Mouse (Mus musculus) B cell, adult 2 months (primary cell): ENCODE measurements at regions not wholly inside any gene's neighbourhood (a gene's known extent, or its start where the extent isn't known, plus 50 kb on each side); places are given as distances from the start of the nearest gene placed in this dataset.
"Not testable (repeated sequence)": the region's sequence is repeated elsewhere in the genome, so short reads cannot be mapped to it uniquely, and the experiment has no call there.

Experiments used
- DNase-seq, 2 experiments: peaks; one replicate each; pipeline ENCODE4 v3.0.0; 2022

GRCm38 (mm10) chr10:72298824-72299551, 355.7 kb upstream of the Zwint start:
- no peak for DNase-seq

DNA sequence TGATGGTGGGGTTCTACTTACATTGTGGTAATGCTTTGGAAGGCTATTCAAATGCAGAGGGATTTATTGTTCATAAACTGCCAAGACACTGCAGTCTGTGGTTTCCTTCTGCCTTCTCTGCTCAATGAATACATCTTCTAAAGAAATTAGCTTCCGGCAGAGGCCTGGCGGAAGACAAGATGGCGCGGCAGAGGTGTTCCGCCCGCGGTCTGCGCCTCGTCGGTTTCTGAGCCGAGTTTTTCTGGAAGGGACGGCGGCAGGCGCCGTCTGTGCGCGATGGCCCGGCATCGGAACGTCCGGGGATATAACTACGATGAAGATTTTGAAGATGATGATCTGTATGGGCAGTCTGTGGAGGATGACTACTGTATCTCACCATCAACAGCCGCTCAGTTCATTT, 345.6 kb upstream of the Zwint start:
- not testable (repeated sequence) for DNase-seq

GRCm38 (mm10) chr10:72318308-72318707, 336.3 kb upstream of the Zwint start:
- DNase-seq, result no peak

- DNase-seq, result no peak
These were observed 334.3 kb upstream of the Zwint start for GRCm38 (mm10) chr10:72320307-72320706.

- no peak for DNase-seq
These were observed 328.0 kb upstream of the Zwint start for GRCm38 (mm10) chr10:72326624-72327023.

GRCm38 (mm10) chr10:72347253-72347652, 307.4 kb upstream of the Zwint start:
- no peak for DNase-seq

- peak; percentile 21 to 27 for DNase-seq
These were observed 306.5 kb upstream of the Zwint start for GRCm38 (mm10) chr10:72347949-72348663.

DNA sequence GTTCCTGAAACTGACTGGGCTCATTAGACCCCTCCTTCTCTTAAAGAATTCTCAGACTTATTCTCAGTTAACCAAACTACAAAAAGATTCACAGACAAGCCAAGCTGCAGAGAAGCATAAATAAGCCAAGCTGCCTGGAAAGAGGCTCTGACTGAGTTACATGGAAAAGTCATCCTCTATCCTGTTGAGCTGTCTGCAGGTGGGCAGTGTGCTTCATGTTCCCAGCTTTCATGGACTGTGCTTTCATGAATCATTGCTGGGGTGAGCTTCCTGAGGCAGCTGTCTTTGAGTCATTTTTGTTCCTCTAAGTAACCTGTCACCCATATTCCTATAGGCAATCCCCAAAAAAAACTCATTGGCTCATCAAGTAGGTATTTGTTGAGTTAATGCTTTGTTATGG, 301.8 kb upstream of the Zwint start:
- no peak for DNase-seq

DNA sequence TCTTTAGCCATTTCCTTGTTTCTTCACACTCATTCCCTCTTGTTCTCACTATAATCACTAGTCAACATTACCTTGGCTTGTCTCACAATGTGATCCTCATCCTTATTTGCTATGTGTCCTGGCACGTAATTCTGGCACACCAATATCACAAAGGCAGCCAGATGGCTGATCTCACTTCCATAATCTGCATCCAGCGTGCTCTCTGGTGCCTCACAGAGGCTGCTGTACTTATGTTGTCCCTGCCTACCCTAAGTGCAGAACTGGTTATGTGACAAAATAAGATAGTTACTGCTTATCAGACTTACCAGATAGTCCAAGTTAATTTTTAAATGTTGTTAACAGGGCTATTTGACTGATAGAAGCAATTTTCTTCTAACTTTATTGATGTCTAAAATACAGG, 301.1 kb upstream of the Zwint start:
- no peak for DNase-seq

GRCm38 (mm10) chr10:72383351-72383750, 271.3 kb upstream of the Zwint start:
- no peak for DNase-seq

GRCm38 (mm10) chr10:72384826-72385225, 269.8 kb upstream of the Zwint start:
- DNase-seq, result no peak

- DNase-seq, result peak; percentile 33 to 41
These were observed 263.2 kb upstream of the Zwint start for GRCm38 (mm10) chr10:72391397-72391796.

DNA sequence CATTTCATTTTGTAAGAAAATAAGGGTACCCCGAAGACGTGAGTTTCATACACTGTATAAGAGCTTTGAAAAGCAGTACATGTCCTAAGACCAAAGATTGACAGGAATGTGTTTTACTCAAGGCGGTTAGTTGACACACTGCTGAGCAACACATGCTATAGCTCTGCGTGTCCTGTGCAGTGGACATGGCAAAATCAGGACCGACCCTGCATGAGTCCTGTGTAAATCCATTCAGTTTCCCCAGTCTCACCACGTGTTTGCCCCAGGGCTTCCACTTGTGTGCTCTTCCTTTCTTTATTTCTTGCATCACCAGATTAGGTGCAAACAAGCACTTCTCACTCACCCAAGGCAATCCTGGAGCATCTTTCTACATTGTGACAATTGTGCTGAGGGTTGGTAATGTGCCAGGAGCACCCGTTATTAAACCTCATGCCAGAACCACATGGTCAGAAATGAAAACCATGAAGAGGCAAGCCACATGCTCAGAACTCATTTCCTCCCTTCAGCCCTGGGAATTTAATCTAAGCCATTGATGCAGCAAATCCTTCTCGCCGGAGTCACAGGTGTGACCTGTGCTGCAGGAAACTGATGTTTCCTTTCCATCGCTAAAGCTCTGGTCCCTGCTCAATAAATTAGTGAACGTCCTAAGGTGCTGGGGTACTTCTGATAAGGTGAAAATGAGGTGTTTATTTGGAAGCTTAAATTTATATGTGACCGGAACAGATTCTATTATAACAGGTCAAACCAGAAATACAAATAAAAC, 261.2 kb upstream of the Zwint start:
- DNase-seq, result no peak

- no peak for DNase-seq
These were observed 260.3 kb upstream of the Zwint start for GRCm38 (mm10) chr10:72394367-72394766.

GRCm38 (mm10) chr10:72403290-72403689, 251.4 kb upstream of the Zwint start:
- no peak for DNase-seq

DNA sequence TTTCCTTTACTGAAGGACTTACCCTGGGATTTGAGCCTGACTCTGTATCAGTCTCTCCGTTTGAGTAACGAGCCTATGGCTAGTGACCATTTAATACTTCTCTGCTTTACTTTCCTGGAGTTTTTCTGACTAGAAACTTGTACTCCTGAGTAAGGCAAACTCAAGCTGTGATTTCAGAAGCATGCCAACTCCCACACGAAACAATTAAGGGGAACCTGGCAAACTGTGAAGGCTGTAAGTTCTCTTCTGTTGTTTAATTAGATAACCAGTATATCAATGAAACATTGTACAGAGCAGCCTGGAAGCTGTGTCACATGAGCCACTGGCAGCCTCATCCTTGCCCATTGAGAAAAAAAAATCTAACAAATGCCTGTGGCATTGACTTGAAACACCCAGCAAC, 244.3 kb upstream of the Zwint start:
- no peak for DNase-seq

GRCm38 (mm10) chr10:72411670-72412069, 243.0 kb upstream of the Zwint start:
- no peak for DNase-seq

DNA sequence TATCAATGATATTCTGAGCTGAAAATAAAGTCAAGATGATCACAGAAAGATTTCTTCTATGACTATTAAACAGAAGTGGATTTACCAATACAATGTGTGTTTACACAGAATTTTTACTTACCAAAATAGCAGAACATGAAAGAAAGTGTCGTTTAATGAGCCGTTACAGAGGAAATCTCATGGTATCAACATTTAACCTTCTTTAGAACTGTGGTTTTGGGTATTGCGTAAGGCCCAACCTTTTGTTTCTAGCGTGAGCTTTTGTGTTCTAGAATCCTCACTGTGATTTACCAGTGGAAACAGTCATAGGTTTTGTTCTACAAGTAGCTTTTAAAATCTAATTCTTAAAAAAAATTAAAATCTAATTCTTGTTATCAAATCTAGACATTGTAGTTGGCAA, 200.0 kb upstream of the Zwint start:
- DNase-seq, result no peak

- DNase-seq, result no peak
These were observed 170.3 kb upstream of the Zwint start for GRCm38 (mm10) chr10:72484315-72484714.

GRCm38 (mm10) chr10:72532431-72532830, 122.2 kb upstream of the Zwint start:
- no peak for DNase-seq

DNA sequence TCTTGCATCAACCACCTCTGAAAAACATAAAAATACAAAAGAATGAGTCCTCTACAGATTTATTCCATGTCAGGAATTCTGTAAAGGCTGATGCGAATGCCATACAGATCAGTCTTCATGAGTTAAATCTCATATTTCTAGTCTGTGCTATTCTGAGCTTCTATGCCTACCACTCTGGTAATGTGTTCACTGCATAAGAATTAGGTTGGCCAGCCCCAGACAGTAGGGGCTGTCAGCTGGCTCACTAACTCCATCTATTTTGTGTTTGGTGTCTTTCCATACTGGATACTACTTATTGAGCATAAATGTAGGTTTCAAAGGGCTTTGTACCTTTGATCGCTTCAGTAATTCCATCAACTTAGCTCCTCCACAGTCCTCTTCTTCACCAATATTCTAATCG, 121.2 kb upstream of the Zwint start:
- no peak for DNase-seq

GRCm38 (mm10) chr10:72533859-72534258, 120.8 kb upstream of the Zwint start:
- DNase-seq, result no peak

GRCm38 (mm10) chr10:72549564-72549963, 105.1 kb upstream of the Zwint start:
- no peak for DNase-seq

DNA sequence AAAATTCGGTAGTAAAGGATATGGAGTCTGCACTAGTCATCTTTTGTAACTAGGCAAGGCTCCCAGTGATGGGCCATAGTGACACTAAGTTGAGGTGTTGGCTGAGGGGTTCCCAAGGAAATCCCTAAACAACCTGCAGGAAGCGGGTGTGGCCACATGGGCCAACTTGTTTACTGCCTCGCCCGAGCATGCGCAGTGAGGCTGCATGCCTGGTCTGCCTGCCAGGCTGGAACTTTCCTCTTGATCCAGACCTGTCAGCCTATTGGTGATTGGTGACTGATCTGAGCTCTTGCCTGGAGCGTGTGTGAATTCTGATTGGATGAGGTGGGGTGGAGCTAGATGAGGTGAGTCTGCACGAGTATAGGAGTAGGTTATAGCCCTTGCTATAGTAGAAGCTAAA, 103.1 kb upstream of the Zwint start:
- no peak for DNase-seq
